Mouse (Mus musculus): ENCODE measurements around the gene Gm1604a. TPM values are rescaled to one million over a fixed set of nuclear protein-coding genes. Genes with fewer than 3 reads are reported as not detected.
A peak's percentile ranks its signal among the peaks of the same experiment; 100 is the strongest.
"Not testable (repeated sequence)": the region's sequence is repeated elsewhere in the genome, so short reads cannot be mapped to it uniquely, and the experiment has no call there.

The Gm1604a gene
- total and polyA plus RNA-seq, 2 experiments from 2014 or later = 0.20 TPM; not detected in 1

DNA sequence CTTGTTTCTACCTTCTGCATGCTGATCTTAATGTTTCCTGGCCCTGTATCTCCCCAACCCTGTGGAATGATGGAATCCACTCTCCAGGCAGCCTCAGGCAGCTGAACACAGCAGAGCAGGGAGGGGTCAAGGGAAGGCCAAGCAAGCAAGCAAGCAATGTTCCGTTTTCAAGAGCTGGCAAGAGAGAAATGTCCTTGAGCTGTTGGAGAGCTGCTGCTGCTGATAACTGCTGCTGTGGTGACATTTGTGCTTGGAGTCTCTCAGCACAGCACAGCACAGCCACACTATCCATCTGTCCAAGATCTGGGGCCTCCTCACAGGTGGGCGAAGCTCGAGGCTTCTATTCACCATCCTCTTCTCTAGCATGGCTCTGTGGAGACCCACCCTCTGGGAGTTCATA lies 22.0 kb upstream of the Gm1604a start:
- no CpG with 5 or more reads among the region's 3 CpGs for WGBS

GRCm38 (mm10) chr17:7005646-7006045 lies 19.7 kb upstream of the Gm1604a start:
- H3K36me3 ChIP-seq (ENCODE audit: insufficient read depth, low read length); H3K9me3 ChIP-seq (ENCODE audit: low read length); ATAC-seq; H3K27ac ChIP-seq; H3K4me1 ChIP-seq (ENCODE audit: insufficient read depth, low read length); H3K4me2 ChIP-seq (ENCODE audit: low read depth, low read length); H3K9ac ChIP-seq (replicated peaks; ENCODE audit: low read length); H3K27me3 ChIP-seq (ENCODE audit: insufficient read depth, low read length); H3K4me3 ChIP-seq (ENCODE audit: low read length); DNase-seq (ENCODE audit: low spot score): not testable (repeated sequence)
- WGBS = 77% methylated on average over 3 of the region's 4 CpGs

More for the DNA sequence above, 22.0 kb upstream of the Gm1604a start:
- not testable (repeated sequence) for H3K4me2 ChIP-seq (ENCODE audit: low read depth, low read length); H3K36me3 ChIP-seq (ENCODE audit: insufficient read depth, low read length); ATAC-seq; H3K27ac ChIP-seq; H3K9ac ChIP-seq (replicated peaks; ENCODE audit: low read length); H3K9me3 ChIP-seq (ENCODE audit: low read length); H3K27me3 ChIP-seq (ENCODE audit: insufficient read depth, low read length); DNase-seq (ENCODE audit: low spot score); H3K4me3 ChIP-seq (ENCODE audit: low read length); H3K4me1 ChIP-seq (ENCODE audit: insufficient read depth, low read length)

- not testable (repeated sequence) for H3K27ac ChIP-seq; H3K4me2 ChIP-seq (ENCODE audit: low read depth, low read length); DNase-seq (ENCODE audit: low spot score); H3K9ac ChIP-seq (replicated peaks; ENCODE audit: low read length); H3K4me3 ChIP-seq (ENCODE audit: low read length); H3K36me3 ChIP-seq (ENCODE audit: insufficient read depth, low read length); H3K27me3 ChIP-seq (ENCODE audit: insufficient read depth, low read length); H3K9me3 ChIP-seq (ENCODE audit: low read length); H3K4me1 ChIP-seq (ENCODE audit: insufficient read depth, low read length); ATAC-seq
Observed at GRCm38 (mm10) chr17:7008885-7009284, 16.5 kb upstream of the Gm1604a start.

DNA sequence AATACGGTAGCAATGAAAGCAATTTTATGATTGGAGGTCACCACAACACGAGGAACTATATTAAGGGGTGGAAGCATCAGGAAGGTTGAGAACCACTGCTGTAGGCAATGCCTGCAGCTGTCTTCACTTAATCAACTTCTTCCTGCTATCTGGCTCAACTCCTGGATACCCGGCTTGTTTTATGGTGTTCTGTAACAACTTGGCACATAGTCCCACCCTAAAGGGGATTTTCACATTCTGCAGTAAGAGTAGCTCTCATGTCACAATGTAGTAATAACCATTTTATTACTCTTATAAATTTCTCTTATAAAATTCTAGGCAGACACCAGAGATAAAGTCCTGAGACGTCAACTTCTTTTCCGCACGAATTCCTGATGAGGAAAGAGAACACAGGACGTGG lies 15.9 kb upstream of the Gm1604a start:
- H3K9ac ChIP-seq (replicated peaks; ENCODE audit: low read length); DNase-seq (ENCODE audit: low spot score); H3K9me3 ChIP-seq (ENCODE audit: low read length); H3K27me3 ChIP-seq (ENCODE audit: insufficient read depth, low read length); H3K4me1 ChIP-seq (ENCODE audit: insufficient read depth, low read length); ATAC-seq; H3K36me3 ChIP-seq (ENCODE audit: insufficient read depth, low read length); H3K4me3 ChIP-seq (ENCODE audit: low read length); H3K4me2 ChIP-seq (ENCODE audit: low read depth, low read length); H3K27ac ChIP-seq: not testable (repeated sequence)
- WGBS = no CpG with 5 or more reads among the region's 7 CpGs

- DNase-seq (ENCODE audit: low spot score); H3K4me1 ChIP-seq (ENCODE audit: insufficient read depth, low read length); H3K36me3 ChIP-seq (ENCODE audit: insufficient read depth, low read length); ATAC-seq; H3K4me3 ChIP-seq (ENCODE audit: low read length); H3K9me3 ChIP-seq (ENCODE audit: low read length); H3K27me3 ChIP-seq (ENCODE audit: insufficient read depth, low read length); H3K27ac ChIP-seq; H3K4me2 ChIP-seq (ENCODE audit: low read depth, low read length); H3K9ac ChIP-seq (replicated peaks; ENCODE audit: low read length): not testable (repeated sequence)
- 70% methylated on average over 4 of the region's 9 CpGs for WGBS
Observed at GRCm38 (mm10) chr17:7009901-7010300, 15.5 kb upstream of the Gm1604a start.

- H3K9me3 ChIP-seq (ENCODE audit: low read length); H3K4me3 ChIP-seq (ENCODE audit: low read length); H3K27me3 ChIP-seq (ENCODE audit: insufficient read depth, low read length); ATAC-seq; H3K4me1 ChIP-seq (ENCODE audit: insufficient read depth, low read length); H3K4me2 ChIP-seq (ENCODE audit: low read depth, low read length); H3K9ac ChIP-seq (replicated peaks; ENCODE audit: low read length); H3K36me3 ChIP-seq (ENCODE audit: insufficient read depth, low read length); H3K27ac ChIP-seq; DNase-seq (ENCODE audit: low spot score): not testable (repeated sequence)
- WGBS = no CpG with 5 or more reads among the region's 1 CpGs
Observed at GRCm38 (mm10) chr17:7014190-7014589, 11.2 kb upstream of the Gm1604a start.

GRCm38 (mm10) chr17:7025764-7026346 lies 487 bp downstream of the Gm1604a start:
- 32% methylated on average over 3 of the region's 14 CpGs for WGBS
- not testable (repeated sequence) for H3K4me3 ChIP-seq (ENCODE audit: low read length); H3K27me3 ChIP-seq (ENCODE audit: insufficient read depth, low read length); H3K4me1 ChIP-seq (ENCODE audit: insufficient read depth, low read length); H3K27ac ChIP-seq; H3K9ac ChIP-seq (replicated peaks; ENCODE audit: low read length); H3K4me2 ChIP-seq (ENCODE audit: low read depth, low read length); H3K36me3 ChIP-seq (ENCODE audit: insufficient read depth, low read length); DNase-seq (ENCODE audit: low spot score); H3K9me3 ChIP-seq (ENCODE audit: low read length)
- ATAC-seq = peak; percentile 81

DNA sequence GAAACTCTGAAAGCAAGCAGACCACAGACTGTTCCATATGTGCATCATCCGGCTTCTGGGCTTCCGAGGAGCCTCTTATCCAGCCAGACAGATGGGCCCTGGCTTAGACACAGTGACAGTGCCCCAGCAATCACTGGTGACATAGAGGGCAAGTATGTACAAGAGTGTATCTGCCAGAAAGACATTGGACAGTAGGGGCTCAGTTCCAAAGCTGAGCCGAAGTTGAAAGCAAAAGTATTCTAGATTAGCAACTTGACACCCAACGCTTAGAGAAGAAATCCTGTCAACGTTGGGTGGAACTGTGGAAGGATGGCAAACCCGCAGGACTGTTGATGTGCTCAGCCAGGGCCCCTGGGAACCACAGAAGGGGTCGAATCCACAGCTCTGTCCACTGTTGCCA lies 4.8 kb downstream of the Gm1604a start:
- DNase-seq (ENCODE audit: low spot score); H3K4me3 ChIP-seq (ENCODE audit: low read length); H3K4me1 ChIP-seq (ENCODE audit: insufficient read depth, low read length); H3K9me3 ChIP-seq (ENCODE audit: low read length); H3K27ac ChIP-seq; ATAC-seq; H3K36me3 ChIP-seq (ENCODE audit: insufficient read depth, low read length); H3K4me2 ChIP-seq (ENCODE audit: low read depth, low read length); H3K9ac ChIP-seq (replicated peaks; ENCODE audit: low read length); H3K27me3 ChIP-seq (ENCODE audit: insufficient read depth, low read length): not testable (repeated sequence)
- 70% methylated on average over 5 of the region's 7 CpGs for WGBS

- WGBS = 50% methylated on average over 3 of the region's 6 CpGs
- not testable (repeated sequence) for H3K4me2 ChIP-seq (ENCODE audit: low read depth, low read length); H3K27me3 ChIP-seq (ENCODE audit: insufficient read depth, low read length); H3K4me1 ChIP-seq (ENCODE audit: insufficient read depth, low read length); H3K4me3 ChIP-seq (ENCODE audit: low read length); H3K36me3 ChIP-seq (ENCODE audit: insufficient read depth, low read length); H3K9me3 ChIP-seq (ENCODE audit: low read length); H3K9ac ChIP-seq (replicated peaks; ENCODE audit: low read length); H3K27ac ChIP-seq; DNase-seq (ENCODE audit: low spot score); ATAC-seq
Observed at GRCm38 (mm10) chr17:7030622-7031174, 5.3 kb downstream of the Gm1604a start.
